Mouse (Mus musculus): ENCODE results near the gene Zdhhc23. TPM values are rescaled to one million over a fixed set of nuclear protein-coding genes. Genes with fewer than 3 reads are reported as not detected.

Gene Zdhhc23
- polyA plus RNA-seq, 1 experiment, result 2.3 TPM

- DNase-seq (ENCODE audit: low read depth in 1 of 2, low spot score in 2 of 2), result no peak
- no peak overlapping the region for H3K27ac ChIP-seq (ENCODE audit: insufficient read depth, low read length)
- H3K4me3 ChIP-seq (ENCODE audit: extremely low read depth, insufficient read depth, insufficient read length), result no peak overlapping the region
- no peaks in the 10 kb centered on the region for H3K27me3 ChIP-seq (ENCODE audit: control insufficient read depth, insufficient read depth, low read length)
- H3K36me3 ChIP-seq (ENCODE audit: control insufficient read depth, insufficient read depth, low read length), result no peaks in the 10 kb centered on the region
- no peak for TF ChIP-seq CTCF (IDR thresholded peaks at IDR 0.05; ENCODE audit: extremely low read depth, insufficient read depth, insufficient read length, insufficient replicate concordance)
- TF ChIP-seq POLR2A (IDR thresholded peaks at IDR 0.05; ENCODE audit: low read depth, low read length), result no peak
- H3K4me1 ChIP-seq (ENCODE audit: control insufficient read depth, insufficient read depth, insufficient read length), result no peaks in the 10 kb centered on the region
- 91% methylated on average over 8 of the region's 8 CpGs for WGBS
Measured at GRCm38 (mm10) chr16:43934856-43935255, 44.7 kb downstream of the Zdhhc23 start.

- 94% methylated on average over 6 of the region's 6 CpGs for WGBS
- H3K4me1 ChIP-seq (ENCODE audit: control insufficient read depth, insufficient read depth, insufficient read length), result no peaks in the 10 kb centered on the region
- no peak overlapping the region for H3K4me3 ChIP-seq (ENCODE audit: extremely low read depth, insufficient read depth, insufficient read length)
- no peak for TF ChIP-seq POLR2A (IDR thresholded peaks at IDR 0.05; ENCODE audit: low read depth, low read length)
- no peak for TF ChIP-seq CTCF (IDR thresholded peaks at IDR 0.05; ENCODE audit: extremely low read depth, insufficient read depth, insufficient read length, insufficient replicate concordance)
- H3K27ac ChIP-seq (ENCODE audit: insufficient read depth, low read length), result no peak overlapping the region
- no peak for DNase-seq (ENCODE audit: low read depth in 1 of 2, low spot score in 2 of 2)
- H3K36me3 ChIP-seq (ENCODE audit: control insufficient read depth, insufficient read depth, low read length), result no peaks in the 10 kb centered on the region
- no peaks in the 10 kb centered on the region for H3K27me3 ChIP-seq (ENCODE audit: control insufficient read depth, insufficient read depth, low read length)
Measured at GRCm38 (mm10) chr16:43933041-43933440, 46.5 kb downstream of the Zdhhc23 start.

- Histone ChIP-seq H3K4me1 (ENCODE audit: control insufficient read depth, insufficient read depth, insufficient read length) (no peaks in the 10 kb centered on the region), H3K36me3 (ENCODE audit: control insufficient read depth, insufficient read depth, low read length) (no peaks in the 10 kb centered on the region), H3K4me3 (ENCODE audit: extremely low read depth, insufficient read depth, insufficient read length) (no peak overlapping the region), H3K27ac (ENCODE audit: insufficient read depth, low read length) (no peak overlapping the region), H3K27me3 (ENCODE audit: control insufficient read depth, insufficient read depth, low read length) (no peaks in the 10 kb centered on the region)
- TF ChIP-seq POLR2A (IDR thresholded peaks at IDR 0.05; ENCODE audit: low read depth, low read length) (no peak), CTCF (IDR thresholded peaks at IDR 0.05; ENCODE audit: extremely low read depth, insufficient read depth, insufficient read length, insufficient replicate concordance) (no peak)
- WGBS, result 87% methylated on average over 7 of the region's 7 CpGs
- no peak for DNase-seq (ENCODE audit: low read depth in 1 of 2, low spot score in 2 of 2)
Measured at GRCm38 (mm10) chr16:43932319-43932718, 47.3 kb downstream of the Zdhhc23 start.

GRCm38 (mm10) chr16:43931502-43931901, 48.1 kb downstream of the Zdhhc23 start:
- Histone ChIP-seq H3K4me1 (ENCODE audit: control insufficient read depth, insufficient read depth, insufficient read length) (no peaks in the 10 kb centered on the region), H3K27me3 (ENCODE audit: control insufficient read depth, insufficient read depth, low read length) (no peaks in the 10 kb centered on the region), H3K36me3 (ENCODE audit: control insufficient read depth, insufficient read depth, low read length) (no peaks in the 10 kb centered on the region), H3K27ac (ENCODE audit: insufficient read depth, low read length) (no peak overlapping the region), H3K4me3 (ENCODE audit: extremely low read depth, insufficient read depth, insufficient read length) (no peak overlapping the region)
- 91% methylated on average over 3 of the region's 3 CpGs for WGBS
- TF ChIP-seq CTCF (IDR thresholded peaks at IDR 0.05; ENCODE audit: extremely low read depth, insufficient read depth, insufficient read length, insufficient replicate concordance) (no peak), POLR2A (IDR thresholded peaks at IDR 0.05; ENCODE audit: low read depth, low read length) (no peak)
- DNase-seq (ENCODE audit: low read depth in 1 of 2, low spot score in 2 of 2), result no peak

GRCm38 (mm10) chr16:43930577-43930976, 49.0 kb downstream of the Zdhhc23 start:
- Histone ChIP-seq H3K4me3 (ENCODE audit: extremely low read depth, insufficient read depth, insufficient read length) (no peak overlapping the region), H3K4me1 (ENCODE audit: control insufficient read depth, insufficient read depth, insufficient read length) (no peaks in the 10 kb centered on the region), H3K27ac (ENCODE audit: insufficient read depth, low read length) (no peak overlapping the region), H3K36me3 (ENCODE audit: control insufficient read depth, insufficient read depth, low read length) (no peaks in the 10 kb centered on the region), H3K27me3 (ENCODE audit: control insufficient read depth, insufficient read depth, low read length) (no peaks in the 10 kb centered on the region)
- TF ChIP-seq CTCF (IDR thresholded peaks at IDR 0.05; ENCODE audit: extremely low read depth, insufficient read depth, insufficient read length, insufficient replicate concordance) (no peak), POLR2A (IDR thresholded peaks at IDR 0.05; ENCODE audit: low read depth, low read length) (no peak)
- DNase-seq (ENCODE audit: low read depth in 1 of 2, low spot score in 2 of 2), result no peak

- TF ChIP-seq POLR2A (IDR thresholded peaks at IDR 0.05; ENCODE audit: low read depth, low read length), result no peak
- no peak for TF ChIP-seq CTCF (IDR thresholded peaks at IDR 0.05; ENCODE audit: extremely low read depth, insufficient read depth, insufficient read length, insufficient replicate concordance)
- no peaks in the 10 kb centered on the region for H3K27me3 ChIP-seq (ENCODE audit: control insufficient read depth, insufficient read depth, low read length)
- H3K36me3 ChIP-seq (ENCODE audit: control insufficient read depth, insufficient read depth, low read length), result no peaks in the 10 kb centered on the region
- H3K4me1 ChIP-seq (ENCODE audit: control insufficient read depth, insufficient read depth, insufficient read length), result no peaks in the 10 kb centered on the region
- DNase-seq (ENCODE audit: low read depth in 1 of 2, low spot score in 2 of 2), result no peak
- H3K27ac ChIP-seq (ENCODE audit: insufficient read depth, low read length), result no peak within 1 kb of the TSS
- no peak within 1 kb of the TSS for H3K4me3 ChIP-seq (ENCODE audit: extremely low read depth, insufficient read depth, insufficient read length)
- WGBS, result 83% methylated on average over 6 of the region's 6 CpGs
Measured at GRCm38 (mm10) chr16:43926341-43926859, 53.2 kb downstream of the Zdhhc23 start, which contains the start of gene Qtrt2. Qtrt2 (minus strand) TSS chr16:43926809.

GRCm38 (mm10) chr16:43925846-43926245, 53.7 kb downstream of the Zdhhc23 start:
- H3K27ac ChIP-seq (ENCODE audit: insufficient read depth, low read length), result no peak overlapping the region
- WGBS, result 75% methylated on average over 1 of the region's 1 CpGs
- TF ChIP-seq POLR2A (IDR thresholded peaks at IDR 0.05; ENCODE audit: low read depth, low read length) (no peak), CTCF (IDR thresholded peaks at IDR 0.05; ENCODE audit: extremely low read depth, insufficient read depth, insufficient read length, insufficient replicate concordance) (no peak)
- DNase-seq (ENCODE audit: low read depth in 1 of 2, low spot score in 2 of 2), result no peak
- H3K27me3 ChIP-seq (ENCODE audit: control insufficient read depth, insufficient read depth, low read length), result no peaks in the 10 kb centered on the region
- H3K4me3 ChIP-seq (ENCODE audit: extremely low read depth, insufficient read depth, insufficient read length), result no peak overlapping the region
- H3K4me1 ChIP-seq (ENCODE audit: control insufficient read depth, insufficient read depth, insufficient read length), result no peaks in the 10 kb centered on the region
- no peaks in the 10 kb centered on the region for H3K36me3 ChIP-seq (ENCODE audit: control insufficient read depth, insufficient read depth, low read length)
